Mouse (Mus musculus) urinary bladder, postnatal 4 days (tissue): Measurements from ENCODE around the gene Tmbim4.

ENCODE experiments used
- DNase-seq, 2 experiments: peaks; one replicate each; pipeline ENCODE4 v3.0.0; 2021 to 2022; ENCODE audit warnings: low spot score in 2 of 2

Tmbim4 gene

DNA sequence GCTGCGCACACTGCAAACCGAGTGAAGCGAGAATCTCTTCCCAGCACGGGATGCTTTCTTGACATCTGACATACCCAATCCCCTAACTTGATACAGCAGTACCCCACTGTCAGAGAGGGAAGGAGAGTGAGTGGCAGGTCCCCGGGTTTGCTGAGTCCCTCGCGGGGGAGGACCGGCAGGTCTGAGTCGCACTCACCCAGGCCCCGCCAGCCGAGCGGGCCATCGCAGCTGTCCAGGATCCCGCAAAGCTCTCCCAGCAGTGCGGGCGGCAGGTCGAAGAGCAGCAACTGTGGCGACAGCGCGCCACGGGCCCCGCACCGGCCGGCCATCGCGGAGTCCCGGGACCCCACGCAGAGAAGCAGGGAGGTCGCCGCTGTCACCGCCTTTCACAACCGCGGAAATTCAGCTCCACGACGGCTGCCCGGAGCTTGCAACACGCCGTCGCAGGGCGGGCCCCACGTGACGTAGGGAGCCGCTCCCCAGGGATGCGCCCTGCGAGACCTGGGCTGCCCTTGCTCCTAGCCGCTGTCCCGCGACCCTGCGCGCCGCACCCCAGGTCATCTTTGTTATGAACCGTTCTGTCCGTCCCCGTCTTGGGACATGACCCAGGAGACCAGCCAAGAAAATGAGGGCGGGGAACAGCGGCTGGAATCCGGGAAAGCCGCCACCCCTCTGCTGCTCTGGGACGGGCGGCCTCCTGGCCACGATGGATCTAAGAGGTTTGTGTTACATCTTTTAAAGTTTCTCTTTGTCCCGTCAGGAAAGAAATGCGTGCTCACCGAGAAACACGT is at the start of gene Tmbim4:
Tmbim4 (plus strand) TSS at position 460 of the 791 bp plus-strand sequence.
- DNase-seq, result peak; percentile 56 to 80

DNA sequence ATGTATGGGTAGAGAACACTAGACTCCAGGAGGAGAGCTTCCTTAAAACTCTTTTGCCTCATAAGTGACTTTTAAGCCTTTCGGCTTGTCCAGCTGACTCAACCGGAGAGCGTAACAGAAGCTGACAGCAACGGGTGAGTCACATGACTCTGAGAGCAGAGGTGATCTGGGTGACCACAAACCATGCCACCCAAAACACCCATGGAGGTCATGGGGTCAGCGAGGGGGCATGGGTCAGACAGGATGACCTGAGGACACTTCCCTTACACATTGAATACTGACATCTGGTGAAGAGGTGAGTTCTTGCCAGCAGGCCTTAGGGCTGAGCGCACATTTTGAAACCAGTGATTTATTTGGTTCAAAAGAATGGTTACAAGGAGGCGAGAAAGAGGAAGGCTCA is 49.7 kb upstream of the Tmbim4 start:
- no peak for DNase-seq

DNA sequence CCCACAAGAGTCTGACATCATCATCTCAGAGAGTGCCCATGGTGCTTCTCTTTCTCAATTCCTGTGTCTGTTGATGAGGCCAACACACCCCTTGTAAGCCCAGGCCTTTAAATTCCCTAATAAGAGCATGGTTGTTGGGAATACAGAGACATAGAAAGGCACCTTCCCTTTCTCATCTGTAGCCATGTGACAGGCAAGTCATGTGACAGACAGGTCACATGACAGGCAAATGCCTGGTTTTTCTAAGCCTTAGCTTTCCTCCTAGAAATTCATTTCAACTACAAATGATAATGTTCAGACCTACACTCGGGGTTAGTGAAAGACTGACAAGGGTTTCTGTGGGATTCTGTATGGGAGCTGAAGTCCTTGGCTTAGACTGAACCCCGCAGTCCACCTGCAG is 47.5 kb upstream of the Tmbim4 start:
- no peak for DNase-seq

DNA sequence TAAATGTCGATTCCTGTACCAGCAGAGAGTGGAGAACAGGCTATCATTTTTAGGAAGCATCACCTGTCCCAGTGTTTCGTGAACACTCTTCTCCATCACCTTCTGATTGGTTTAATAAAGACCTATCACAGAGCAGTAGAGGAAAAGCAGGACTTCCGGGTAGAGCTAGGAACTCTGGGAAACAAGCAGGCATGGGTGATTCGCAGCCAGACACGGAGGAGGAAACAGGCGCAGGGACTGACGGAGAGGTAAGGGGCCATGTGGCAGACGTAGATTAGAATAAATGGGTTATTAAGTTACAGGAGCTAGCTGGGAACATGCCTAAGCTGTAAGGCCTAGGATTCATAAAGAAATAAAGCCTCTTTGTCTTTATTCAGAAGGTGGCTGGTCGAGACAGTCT is 40.9 kb upstream of the Tmbim4 start:
- no peak for DNase-seq

DNA sequence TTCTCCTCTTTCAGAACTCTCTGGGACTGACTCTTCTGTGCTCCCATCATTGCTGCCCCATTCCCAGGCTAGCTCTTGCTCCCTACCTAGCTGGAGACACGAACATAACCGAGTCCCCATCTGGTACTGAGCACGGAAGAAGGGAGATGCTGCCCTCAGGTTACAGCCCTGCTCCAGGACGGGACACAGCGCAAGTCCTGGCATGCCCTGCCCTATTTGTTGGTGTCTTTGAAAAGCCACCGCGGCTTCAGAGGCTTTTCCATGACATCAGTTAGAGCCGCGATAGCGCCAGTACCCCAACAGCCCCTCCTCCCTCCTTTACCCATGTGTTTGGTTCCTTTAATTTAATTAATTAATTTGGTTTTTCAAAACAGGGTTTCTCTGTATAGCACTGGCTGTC is 38.5 kb upstream of the Tmbim4 start:
- no peak for DNase-seq

DNA sequence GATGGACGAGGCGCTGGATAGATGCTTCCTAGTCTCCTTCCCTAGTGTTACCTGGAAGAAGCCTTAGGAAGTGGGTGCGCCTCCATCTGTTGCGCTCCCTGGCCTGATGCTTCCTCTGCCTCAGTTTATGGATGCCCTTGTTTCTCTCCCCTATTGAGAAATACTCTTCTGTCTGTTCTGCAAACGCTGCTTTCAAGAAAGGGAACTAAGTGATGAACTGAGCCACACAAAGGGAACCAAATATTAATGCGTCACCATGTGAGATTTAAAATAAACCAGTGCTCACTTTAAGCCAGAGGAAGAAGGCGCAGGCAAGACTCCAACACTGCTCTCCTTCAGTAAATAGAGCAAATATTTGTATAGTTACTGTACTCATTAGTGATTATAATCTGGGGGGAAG is 37.9 kb upstream of the Tmbim4 start:
- no peak for DNase-seq

DNA sequence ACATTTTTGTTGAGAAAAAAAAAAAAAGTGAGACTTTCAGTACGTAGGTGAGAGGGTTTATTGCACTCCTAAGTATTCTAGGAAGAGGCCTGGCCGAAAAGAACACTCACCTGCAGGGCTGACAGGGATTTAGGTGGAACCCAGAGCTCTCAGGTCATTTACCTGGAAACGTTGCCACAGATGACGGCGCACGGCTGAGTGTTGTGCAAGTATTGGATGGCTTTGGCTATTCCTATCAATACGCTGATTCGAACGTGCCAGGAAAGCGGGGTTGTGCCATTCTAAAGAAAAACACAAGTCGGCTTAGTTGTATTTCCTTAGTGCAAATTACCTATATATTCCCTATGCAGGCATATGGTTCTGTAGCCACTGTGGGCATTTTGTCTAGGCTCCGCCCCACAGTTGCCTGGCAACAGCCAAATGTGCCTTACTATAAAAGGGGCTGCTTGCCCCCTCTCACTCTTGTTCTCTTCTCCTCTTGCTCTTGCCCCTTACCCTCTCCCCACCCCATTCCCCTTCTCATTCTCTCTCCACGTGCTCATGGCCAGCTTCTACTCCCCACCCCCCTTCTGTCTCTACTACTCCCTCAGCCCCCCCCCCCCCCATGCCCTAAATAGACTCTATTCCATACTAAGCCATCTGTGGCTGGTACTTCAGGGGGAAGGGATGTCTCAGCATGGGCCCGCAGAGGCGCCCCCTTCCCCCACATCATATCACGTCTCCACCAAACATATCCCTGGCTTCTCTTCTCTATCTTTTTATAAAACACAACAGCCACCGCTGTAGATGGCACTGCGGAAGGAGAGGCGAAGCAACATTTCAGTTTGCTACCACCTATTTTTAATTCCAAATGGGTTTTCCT is 36.2 kb upstream of the Tmbim4 start:
- no peak for DNase-seq

DNA sequence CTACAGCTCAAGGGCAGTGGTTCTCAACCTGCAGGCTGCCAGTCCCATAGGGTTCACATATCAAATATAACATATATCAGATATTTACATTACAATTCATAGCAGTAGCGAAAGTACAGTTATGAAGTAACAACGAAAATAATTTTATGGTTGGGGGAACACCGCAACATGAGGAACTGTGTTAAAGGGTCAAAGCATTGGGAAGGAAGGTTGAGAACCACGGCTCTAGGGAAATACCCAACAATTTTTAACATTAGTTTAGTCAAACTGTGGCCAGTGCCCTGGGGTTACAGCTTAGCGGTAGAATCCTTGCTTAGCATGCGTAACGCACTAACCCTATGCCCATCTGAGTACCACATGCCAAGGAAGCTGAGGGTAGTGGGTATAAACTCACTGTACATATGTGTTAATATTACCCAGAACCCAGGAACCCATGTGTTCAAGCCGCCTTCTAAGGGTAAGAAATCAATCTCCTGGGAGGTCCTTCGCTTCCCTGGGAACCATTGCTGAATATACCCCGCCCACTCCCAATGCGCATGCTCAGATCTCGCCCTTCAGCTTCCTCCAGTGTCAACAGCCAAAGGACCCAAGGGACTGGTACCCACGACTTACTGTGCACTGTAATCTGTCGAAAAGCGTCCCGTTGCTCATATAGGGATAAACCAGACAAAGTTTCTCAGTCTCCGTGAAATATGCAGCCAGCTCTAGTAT is 35.4 kb upstream of the Tmbim4 start:
- DNase-seq, result no peak

DNA sequence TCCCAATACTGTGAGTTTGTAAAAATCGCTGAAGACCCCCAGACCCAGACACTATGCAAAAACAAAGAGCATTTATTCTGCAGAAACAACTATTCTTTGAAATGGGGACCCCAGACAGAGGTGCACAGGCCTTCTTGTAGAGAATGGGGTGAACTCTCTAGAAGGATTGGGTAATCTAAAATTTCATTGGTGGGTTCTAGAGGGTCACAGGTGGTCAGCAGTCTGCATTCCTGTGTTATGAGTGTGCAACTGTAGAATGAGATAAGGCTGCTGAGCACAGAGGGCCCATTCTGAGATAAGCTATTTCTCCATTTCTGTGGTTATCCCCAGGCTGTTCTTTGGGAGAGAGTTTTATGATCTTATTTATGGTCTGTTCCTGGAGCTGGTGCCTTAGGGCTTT is 33.3 kb upstream of the Tmbim4 start:
- DNase-seq, result no peak

DNA sequence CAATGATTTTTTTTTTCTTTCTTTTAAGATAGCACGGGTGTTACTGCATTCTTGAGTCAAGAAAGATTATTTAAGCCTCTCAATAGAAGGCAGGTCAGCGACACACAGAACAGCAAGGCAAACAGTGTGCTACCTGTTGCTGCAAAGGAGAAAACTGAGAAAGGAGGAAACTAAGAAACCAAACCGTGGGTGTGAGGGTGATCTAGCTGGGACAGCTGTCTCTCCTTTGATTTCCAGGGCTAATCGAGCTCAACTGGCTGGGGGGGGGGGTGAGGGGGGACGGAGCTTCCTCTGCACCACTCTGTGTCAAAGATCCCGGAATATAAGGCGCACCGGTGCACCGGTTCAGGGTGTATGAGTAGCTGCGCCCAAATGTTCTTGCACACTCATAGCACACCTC is 32.3 kb upstream of the Tmbim4 start:
- no peak for DNase-seq

DNA sequence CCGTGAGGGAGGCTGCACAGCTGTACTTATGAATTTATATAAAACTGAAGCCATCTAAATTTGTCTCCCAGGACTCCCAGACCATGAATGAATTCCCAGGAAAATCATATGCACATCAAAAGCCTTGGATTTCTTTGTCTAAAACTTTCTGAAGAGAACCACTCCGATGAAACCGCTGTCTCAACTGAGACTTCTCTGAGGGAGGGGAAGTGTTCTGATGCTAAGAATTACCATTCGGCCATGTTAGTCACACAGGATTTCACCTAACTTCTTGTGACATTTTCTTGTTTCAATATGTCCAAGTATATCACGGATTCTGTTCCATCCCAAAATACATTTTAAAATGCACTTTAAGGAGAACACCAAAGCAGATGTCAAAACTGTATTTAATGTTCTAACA is 31.5 kb upstream of the Tmbim4 start:
- no peak for DNase-seq

DNA sequence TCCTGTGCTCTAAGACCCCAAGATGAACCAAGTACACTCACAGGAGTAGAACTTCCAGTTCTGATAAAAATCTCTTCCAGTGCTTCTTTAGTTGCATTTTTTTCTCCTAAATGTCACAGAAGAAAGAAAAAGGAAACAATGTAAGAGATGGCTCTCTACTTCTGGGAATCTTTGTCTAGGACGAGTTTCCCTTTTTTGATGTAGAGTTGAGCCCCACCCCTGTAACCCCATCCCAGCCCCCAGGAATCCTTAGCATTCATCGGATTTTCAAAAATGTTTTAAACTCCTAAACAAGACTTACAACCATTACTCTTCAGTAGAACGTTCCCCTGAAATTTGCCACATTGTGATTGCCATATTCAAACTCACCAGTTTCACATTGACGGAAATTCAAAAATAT is 31.1 kb upstream of the Tmbim4 start:
- no peak for DNase-seq

DNA sequence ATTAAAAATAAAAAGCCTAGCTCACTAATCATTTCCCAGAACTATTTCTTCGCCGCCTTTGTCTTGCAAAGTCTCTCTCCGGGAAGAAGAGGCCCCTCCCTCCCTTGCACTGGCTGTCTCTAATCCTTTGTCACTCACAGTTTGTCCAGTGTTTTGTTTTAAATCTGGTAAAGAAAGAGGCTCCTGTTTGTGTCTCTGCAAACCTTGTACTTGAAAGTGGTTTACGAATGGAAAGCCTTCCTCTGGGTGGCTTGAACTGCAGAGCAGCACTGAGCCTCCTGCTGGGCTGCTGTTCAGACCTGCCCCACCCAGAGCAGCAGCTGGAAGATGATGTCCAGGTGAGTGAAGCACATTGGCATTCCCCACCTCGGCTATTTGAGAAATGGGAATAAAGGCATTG is 30.1 kb upstream of the Tmbim4 start:
- DNase-seq, result no peak

DNA sequence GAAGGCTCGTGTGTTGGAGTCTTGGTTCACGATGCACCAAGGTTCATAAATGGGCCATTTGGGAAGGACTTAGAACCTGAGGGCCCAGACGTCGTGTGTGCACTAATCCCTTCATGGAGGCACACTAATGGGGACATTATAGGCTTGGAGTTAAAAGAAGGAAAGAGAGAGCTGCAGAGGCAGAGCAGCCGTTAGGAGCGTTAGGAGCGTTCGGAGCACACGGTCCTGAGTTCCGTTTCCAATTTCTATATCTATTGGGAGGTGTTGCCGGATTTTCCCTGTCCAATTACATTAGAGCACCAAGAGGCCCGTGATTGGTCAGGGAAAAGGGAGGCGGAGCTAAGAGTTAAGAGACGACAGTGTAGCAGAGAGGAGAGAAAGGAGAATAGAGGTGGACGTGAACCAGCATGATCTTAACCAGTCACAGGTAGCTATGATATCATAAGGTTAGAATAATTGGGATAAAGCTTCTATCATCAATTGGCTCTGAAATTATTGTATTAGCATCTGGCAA is 27.1 kb upstream of the Tmbim4 start:
- no peak for DNase-seq

DNA sequence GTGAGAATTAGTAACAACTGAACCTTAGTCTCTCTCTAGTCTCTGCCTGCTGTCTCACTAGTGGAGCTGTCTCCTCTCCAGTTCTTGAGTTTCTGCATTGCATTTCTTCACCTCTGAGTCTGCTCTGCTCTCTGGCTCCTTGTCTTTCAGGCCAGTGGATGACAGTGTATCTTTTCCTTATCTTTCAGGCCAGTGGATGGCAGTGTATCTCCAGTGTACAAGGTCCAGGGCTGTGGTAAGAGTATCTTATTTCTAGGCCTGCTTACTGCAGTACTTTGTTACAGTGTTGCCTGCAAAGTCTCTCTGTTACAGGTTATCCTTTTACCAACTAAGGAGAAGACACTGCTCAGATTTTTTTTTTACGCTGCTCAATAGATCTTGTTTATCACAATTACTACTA is 18.5 kb upstream of the Tmbim4 start:
- no peak for DNase-seq

DNA sequence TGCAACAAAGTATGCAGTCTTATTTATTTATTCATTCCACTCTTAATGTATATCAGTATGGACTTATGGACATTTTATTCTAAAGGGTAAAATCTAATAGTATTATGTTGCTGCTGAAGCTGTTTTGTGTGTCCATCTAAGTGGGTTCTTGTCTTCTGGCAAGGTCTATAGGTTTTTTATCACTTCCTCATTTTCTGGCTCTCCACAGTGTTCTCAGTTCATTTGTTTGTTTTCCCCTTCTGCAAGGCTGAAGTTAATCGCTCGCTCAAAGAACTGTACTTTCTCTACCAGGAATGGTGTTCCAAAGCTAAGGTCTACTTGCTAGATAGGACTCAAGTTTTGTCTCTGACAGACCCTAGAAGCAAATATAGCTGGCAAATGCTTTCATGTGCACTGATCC is 18.0 kb upstream of the Tmbim4 start:
- DNase-seq, result no peak

DNA sequence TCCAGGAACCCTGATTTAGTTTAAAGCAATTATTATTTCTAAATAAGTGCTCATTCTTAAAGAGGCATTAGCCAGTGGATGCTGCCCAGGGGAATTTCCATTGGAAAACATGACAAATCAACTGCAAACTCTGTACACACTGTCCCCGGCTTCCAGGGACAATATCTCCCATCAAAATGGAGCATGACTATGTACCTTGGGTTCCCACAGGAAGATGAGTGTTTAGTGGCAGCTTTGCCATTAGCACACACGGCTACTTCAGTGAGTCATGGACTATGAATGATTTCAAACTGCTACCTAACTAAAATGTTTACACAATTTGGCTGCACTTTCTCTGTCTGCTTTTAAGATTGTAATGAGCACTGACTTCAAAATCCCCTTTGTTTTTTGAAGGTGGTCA is 12.9 kb upstream of the Tmbim4 start:
- no peak for DNase-seq

DNA sequence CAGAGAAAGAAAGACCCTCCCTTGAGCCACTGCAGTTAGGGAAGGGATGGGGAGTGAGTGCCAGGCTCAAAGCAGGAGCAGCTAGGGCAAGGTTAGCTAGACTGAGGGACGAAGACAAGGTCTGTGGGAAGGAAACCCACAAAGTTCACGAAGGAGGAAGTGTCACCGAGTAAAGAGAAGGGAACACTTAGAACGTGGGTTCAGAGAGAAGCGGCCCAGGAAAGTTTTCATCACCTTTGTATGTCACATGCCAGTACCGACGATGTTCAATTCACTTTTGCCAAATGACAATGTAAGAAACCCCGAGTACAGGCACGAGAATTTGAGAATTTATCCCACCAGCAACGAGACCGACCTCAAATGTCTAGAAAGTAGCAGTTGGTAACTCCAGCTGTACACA is 12.1 kb upstream of the Tmbim4 start:
- DNase-seq, result no peak

DNA sequence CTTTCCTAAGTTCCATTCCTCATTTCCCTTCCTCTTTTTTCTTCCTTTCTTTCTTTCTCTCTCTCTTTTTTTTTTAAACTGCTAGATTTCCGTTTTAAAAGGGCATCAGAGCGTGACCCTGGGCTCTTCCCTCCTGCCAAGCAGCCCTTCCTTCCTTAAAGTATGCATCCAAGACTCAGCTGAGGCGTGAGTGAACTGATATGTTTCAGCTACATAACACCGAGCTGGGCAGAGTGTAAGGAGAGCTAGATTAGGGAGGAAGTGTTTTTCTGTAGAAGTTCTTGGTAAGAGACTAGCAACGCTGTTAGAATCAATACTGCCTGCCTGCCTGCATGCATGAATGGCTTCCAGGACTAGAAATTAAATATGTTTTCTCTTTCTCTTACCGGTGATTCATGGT is 11.6 kb upstream of the Tmbim4 start:
- DNase-seq, result no peak

DNA sequence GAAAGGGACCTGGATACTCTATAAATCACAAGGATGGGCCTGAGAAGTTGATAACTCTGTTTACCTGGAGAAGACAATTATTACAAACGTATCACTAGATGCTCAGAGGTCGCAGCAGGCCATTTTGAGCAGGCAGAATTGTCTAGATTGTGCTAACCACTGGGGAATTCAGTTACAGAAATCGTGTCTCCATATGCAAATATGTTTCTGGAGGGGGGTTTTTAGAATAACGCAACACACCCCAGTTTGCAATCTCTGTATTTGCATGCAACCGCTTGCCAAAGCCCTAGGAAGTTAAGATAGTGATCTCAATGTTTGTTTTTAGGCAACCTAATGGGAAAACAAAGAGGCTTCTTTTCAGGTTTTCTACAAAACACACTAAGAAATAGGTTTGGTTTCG is 10.2 kb upstream of the Tmbim4 start:
- DNase-seq, result no peak

DNA sequence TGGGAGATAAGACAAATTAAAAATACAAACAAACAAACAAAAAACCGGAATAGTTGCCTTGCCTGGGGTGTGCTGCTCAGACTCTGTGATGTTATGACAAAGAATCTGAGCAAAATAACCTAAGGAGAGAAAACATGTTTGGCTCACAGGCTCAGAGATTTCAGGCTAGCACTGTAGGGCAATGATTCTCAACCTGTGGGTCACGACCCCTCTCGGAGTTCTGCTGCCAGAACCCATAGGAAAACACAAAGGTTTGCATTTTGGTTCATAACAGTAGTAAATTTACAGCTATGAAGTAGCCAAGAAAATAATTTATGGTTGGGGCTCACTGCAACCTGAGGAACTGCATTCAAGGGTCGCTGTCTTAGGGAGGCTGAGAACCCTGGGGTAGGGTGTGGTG is 9.1 kb upstream of the Tmbim4 start:
- no peak for DNase-seq

DNA sequence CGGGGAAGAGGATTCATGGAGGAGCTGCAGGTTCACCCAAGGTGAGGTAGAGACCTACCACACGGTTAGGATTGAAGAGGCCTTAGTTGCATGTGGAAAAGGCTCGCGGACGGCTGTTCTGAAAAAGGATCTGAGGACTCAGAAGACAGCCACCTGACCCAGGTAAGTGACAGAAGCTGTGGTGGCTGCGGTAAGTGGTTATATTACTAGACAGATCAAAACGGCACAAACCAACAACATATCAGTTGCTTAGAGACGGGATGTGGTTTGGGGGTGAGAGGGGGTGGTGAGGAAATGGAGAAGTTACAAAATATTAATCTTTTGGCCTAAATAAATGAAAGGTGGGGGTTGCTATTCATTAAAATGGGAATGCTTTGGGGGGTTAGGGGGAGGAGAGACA is 8.1 kb upstream of the Tmbim4 start:
- no peak for DNase-seq
